Mouse (Mus musculus) embryo, embryonic 10.5 days (tissue): Measurements from ENCODE around the gene Pbp2.

Experiments used
- DNase-seq: peaks from one replicate; pipeline ENCODE4 v3.0.0-alpha.2; 2015; ENCODE audit warnings: low spot score

The Pbp2 gene

GRCm38 (mm10) chr6:135300469-135300868 lies 9.7 kb downstream of the Pbp2 start:
- DNase-seq, result no peak

- DNase-seq, result no peak
Observed at GRCm38 (mm10) chr6:135299024-135299550, 11.1 kb downstream of the Pbp2 start.

DNA sequence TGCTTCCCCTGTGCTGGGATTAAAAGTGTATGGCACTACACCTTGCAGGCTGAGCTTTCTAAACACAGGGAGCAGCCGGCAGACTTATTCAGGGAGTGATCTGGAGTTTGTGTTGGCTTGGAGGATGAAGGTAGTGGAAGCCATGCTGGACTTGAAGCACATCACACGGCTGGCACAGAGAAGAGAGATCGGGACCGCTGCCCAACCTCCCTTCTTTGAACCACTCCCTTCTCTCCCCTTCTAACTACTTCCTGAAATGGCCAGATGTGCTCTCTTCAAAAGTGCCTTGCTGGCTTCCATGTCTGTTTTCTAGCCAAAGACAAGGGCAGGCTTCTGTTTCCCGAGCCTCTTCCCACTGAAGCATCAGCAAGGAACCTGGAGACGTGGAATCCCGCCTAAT lies 12.6 kb downstream of the Pbp2 start:
- no peak for DNase-seq

- no peak for DNase-seq
Observed at GRCm38 (mm10) chr6:135296267-135296666, 13.9 kb downstream of the Pbp2 start.

DNA sequence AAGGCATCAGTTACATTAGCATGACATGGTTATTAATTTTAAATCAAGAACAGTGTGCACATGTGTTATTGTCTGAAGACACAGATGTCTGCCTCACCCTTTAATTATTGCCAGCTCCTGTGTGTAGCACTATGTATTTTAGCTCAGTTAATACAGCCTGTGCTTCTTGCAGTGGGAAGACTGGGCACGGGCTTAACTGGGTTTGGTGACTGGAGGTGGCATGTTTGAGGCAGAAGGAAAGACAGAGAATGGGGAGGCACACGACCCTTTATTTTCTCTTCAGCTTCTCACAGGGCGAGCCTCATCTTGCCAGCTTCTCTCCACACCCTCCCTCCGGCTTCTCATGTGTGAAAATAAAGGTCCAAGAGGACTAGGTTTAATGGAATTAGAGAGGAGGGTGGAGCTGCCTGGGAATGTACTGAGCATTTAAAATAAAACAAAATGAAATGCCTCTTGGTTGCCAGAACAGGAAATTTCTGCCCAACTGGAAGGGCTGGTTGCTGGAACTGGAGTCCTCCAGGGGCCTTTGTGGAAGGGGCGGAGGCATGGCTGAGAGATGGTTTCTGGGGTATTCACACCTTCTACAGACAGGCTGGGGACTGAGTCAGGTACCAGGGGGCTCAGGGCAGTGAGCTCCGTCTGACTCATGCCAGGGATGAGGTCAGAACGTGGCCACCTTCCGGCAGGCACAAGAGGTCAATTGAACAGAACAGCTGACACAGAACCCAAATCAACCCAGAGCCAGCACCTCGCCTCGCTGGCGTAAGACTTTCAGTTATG lies 14.9 kb downstream of the Pbp2 start:
- DNase-seq, result no peak

- DNase-seq, result no peak
Observed at GRCm38 (mm10) chr6:135294150-135294549, 16.1 kb downstream of the Pbp2 start.

DNA sequence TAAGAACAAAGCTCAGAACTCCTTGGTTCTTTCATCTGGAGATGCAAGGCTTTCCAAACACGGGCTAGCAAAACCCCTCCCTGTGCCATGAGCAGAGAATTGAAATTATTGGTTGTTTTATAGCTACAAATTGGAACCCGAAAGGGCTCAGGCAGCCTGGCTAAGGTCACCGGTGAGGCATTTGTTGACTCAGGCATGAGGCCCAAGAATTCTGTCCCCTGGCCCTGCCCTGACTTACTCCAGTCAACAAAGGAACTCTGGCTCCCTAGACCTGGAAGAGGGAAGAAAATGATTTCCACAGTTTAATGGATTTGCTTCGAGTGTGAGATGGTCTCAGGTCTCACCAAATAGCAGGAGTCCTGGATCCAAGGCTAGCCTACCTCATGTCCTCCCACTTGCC lies 17.8 kb downstream of the Pbp2 start:
- DNase-seq, result no peak

DNA sequence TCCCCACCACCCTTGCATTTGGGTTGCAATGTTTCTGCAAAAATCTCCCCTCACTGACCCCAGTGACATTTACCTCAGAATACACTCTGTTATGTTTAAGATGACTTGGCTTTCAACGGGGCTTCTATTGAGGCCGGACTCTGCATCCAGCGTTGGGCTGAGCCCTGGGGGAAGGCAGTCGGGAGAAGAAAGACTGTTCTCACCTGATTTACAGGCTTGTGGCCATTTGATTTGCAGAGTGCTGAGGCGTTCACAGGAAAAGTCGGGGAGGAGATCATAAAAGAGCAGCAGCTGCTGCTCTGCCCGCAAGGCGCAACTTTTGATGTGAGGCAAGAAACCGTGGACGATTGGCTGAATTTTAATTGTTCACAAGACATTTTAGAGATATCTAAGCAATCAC lies 30.3 kb downstream of the Pbp2 start:
- peak; percentile 36 for DNase-seq

- no peak for DNase-seq
Observed at GRCm38 (mm10) chr6:135279286-135279685, 30.9 kb downstream of the Pbp2 start.

GRCm38 (mm10) chr6:135278302-135278701 lies 31.9 kb downstream of the Pbp2 start:
- DNase-seq, result no peak

GRCm38 (mm10) chr6:135276474-135277295 lies 33.5 kb downstream of the Pbp2 start:
- DNase-seq, result no peak

GRCm38 (mm10) chr6:135275231-135275630 lies 35.0 kb downstream of the Pbp2 start:
- DNase-seq, result no peak

DNA sequence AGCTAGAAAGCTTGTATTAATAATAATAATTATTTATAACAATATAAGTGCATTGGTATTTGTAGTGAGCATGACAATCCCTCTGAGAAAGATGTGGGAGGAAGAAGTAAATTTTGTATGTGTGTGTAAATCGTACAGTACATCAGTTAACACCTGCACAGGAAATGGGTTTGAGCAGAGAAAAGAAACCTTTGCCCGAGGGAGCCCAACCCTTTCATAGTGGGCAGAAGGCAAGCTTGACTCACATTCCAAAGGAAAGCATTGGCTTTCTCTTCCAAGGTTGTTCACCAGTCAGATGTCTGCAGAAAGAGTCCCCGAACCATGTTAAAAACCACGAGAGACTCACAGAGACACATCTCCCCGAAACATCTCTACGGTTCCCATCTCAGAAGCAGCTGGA lies 37.1 kb downstream of the Pbp2 start:
- no peak for DNase-seq

DNA sequence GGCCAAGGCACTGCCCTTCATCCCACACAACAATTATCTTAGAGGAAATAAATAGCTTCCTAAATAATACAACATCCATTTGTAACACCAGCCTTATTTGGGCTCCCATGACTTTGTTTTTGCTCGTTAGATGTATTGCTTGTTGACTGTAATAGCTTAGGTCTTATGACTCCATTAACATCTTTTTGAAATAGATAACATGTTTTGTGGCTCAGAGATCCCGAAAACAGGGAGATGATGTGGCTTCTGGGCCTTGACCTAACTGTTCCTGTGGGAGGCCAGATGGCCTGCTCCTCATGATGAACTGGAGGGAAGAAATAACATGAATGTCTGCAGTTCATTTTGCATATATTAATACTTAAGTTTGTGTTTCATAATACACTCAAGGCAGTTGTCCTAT lies 38.4 kb downstream of the Pbp2 start:
- no peak for DNase-seq

DNA sequence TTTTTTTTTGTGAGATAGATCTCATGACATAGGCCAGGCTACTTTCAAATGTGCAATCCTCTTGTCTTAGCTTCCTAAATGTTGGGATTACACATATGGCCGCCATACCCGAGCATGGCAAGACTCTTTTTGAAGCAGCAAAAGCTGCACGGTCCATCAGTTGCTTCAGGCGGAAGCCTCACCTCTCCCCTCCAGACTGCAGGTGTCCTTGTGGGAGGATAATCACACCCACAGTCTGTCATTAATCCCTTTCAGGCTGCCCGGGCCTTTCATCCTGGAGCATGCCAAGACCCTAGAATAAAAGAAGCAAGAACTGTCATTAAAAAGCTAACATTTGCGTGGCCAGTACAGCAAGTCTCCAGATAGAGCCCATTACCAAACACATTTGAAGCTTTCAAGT lies 40.6 kb downstream of the Pbp2 start:
- DNase-seq, result no peak

DNA sequence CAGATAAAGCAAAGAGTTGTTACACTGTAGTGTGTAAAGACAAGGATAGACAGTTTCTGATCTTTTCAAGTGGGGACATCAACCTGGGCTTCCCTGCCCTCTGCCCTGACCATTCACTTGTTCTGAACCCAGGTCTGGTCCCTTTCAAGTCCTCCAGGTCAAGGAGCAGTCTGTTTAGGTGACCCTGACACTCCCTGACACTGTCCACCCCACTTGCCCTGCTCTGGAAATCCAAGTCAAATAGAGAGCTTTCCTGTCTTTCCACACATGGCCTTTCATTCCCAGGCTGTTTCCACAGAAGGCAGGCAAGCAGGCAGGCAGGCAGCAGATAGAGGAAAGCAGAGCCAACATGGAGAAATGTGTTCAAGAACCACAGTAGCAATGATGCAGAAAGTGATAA lies 41.8 kb downstream of the Pbp2 start:
- no peak for DNase-seq

GRCm38 (mm10) chr6:135267221-135267620 lies 43.0 kb downstream of the Pbp2 start:
- no peak for DNase-seq

- no peak for DNase-seq
Observed at GRCm38 (mm10) chr6:135266056-135266455, 44.1 kb downstream of the Pbp2 start.

DNA sequence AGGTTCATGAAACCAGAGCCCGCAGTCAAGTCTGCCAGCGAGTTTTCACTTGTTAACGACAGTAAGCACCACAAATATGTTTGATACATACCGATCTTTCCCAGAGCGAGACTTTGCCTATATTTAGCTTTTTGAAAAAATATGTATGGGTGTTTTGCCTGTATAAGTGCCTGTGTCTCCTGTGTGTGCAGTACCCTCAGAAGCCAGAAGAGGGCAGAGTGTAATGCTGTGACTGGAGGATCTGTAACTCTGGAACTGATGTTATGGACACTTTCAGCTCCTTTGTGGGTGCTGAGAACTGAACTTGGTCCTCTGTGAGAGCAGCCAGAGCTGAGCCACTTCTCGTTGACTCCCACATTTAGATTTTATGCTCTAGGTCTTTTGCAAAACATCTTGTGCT lies 46.1 kb downstream of the Pbp2 start:
- no peak for DNase-seq

DNA sequence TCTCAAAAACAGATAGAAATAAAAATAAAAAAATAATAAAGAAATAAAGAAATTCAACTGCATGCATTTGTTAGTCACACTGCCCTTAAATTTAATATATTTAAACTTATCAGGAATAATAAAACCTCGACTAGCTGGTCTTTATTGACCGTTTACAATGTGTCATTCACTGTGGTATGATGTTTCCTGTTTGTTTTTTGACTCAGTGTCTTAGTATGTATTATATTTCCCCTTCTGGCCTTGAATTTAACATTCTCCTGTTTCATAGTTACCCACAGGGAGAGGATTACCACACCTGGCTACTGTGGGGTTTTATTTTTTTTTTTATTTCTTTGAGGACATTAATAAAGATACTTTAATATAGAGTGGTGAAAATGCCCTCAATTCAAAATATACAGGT lies 47.6 kb downstream of the Pbp2 start:
- DNase-seq, result no peak

GRCm38 (mm10) chr6:135261124-135261523 lies 49.1 kb downstream of the Pbp2 start:
- no peak for DNase-seq

DNA sequence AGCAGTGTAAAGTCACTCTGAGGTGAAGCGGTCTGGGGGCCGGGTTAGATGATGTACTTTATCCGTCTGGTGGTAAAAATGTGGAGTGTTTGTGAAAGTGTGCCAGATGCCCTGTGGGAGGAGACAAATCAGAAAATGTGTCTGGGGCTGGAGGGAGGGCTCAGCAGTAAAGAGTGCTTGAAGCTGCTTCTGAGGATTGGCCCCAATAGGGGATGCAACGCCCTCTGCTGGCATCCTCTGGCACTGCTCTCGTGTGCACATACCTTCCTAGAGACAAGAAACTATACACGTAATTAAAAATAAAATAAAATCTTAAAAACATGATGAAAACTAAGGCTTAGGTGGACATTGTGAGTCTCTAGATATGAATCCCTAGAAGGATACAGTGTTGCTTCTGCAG lies 49.8 kb downstream of the Pbp2 start:
- DNase-seq, result no peak
